Mouse (Mus musculus): ENCODE results near the gene Tdp1.

Gene Tdp1

GRCm38 (mm10) chr12:99898248-99898870 is 14.0 kb downstream of the Tdp1 start:
- DNase-seq (ENCODE audit: low spot score): no peak

- no peak for DNase-seq (ENCODE audit: low spot score)
These were observed 15.7 kb downstream of the Tdp1 start for GRCm38 (mm10) chr12:99899991-99900390.

- no peak for DNase-seq (ENCODE audit: low spot score)
These were observed 17.9 kb downstream of the Tdp1 start for GRCm38 (mm10) chr12:99901973-99902866.

DNA sequence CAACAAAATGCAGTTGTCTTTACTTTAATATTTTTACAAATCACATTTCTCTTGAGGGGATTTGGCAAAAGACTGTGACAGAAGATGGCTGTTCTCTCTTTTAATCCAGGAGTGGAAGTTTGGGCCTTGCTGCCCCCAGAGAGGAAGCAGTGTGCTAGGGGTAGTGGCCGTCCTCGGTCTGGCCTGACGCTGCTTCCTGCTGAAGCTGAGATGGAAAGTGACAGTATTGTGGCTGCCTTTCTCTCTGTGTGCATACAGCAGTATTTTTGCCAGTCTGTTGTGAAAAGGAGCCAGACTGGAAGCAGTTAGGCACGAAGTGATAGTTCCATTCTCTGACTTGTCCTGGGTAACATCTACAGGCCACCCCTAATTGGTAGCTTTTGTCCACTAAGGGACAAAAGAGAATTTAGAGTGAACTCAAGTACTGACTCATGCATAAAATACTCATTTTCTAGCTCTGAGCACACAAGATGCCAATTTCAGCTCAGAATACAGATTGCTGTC is 18.6 kb downstream of the Tdp1 start:
- DNase-seq (ENCODE audit: low spot score): no peak

DNA sequence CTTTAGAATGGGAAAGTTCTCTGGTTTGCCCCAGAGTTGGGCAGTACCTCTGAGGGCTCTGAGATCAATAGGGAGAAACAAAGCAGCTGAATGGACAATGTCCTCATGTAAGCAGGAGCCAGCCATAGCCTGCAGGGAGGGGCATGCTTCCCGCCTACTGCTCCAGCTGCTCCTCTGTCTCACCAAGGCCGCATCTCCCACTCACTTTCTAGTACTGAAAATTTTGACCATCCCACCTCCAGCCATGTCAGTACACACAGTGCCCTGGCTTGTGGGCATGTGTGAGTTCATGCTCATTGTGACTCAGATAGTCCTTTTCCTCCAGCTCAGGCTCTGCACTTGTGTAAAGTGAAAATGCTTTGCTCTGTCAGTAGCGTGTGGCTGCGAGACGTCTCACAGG is 20.2 kb downstream of the Tdp1 start:
- DNase-seq (ENCODE audit: low spot score): no peak

GRCm38 (mm10) chr12:99911466-99911865 is 27.1 kb downstream of the Tdp1 start:
- no peak for DNase-seq (ENCODE audit: low spot score)

DNA sequence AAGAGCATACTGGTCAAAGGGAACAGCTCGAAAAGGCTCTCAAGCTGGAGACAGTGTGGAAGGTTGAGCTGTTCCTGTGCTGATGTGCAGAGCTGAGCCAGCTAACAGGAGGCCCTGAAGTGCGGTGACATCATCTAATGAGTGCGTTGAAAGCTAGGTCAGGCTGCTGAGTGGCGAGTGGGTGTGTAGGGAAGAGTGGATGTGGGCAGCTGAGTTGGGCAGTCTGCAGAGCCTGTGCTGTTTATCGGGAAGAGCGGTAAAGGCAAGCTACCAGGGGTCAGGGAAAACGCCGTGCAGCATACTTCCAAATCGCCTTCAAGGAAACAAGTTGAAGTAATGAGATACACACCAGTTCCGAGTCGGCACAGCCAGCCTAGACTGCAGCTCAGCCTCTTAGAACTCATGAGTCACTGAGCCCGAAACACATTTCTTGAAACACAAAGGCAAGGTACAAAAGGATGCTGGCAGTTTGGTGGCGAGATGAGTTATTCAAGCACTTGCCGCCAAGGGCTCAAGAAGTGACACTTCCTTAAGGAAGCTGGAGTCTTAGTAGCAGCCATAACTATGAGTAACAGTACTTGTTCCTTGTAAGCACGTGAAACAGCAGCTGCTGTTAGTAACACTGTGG is 33.6 kb downstream of the Tdp1 start:
- no peak for DNase-seq (ENCODE audit: low spot score)

GRCm38 (mm10) chr12:99919636-99920035 is 35.3 kb downstream of the Tdp1 start:
- DNase-seq (ENCODE audit: low spot score): no peak

DNA sequence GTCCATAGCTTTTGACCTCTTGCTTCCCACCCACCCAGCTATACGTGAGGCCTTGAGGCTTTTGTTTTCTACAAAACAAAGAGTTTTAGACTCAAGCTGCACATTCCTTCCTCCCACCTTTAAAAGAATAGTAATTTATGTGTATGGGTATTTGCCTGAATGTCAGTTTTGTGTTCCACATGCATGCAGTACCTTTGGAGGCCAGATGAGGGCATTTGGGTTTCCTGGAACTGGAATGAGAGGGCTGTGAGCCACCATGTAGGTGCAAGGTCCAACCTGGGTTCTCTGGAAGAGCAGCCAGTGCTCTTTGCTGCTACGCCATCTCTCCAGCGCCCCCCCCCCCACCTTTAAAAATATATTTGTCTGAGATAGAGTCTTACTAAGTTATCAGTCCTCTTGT is 36.7 kb downstream of the Tdp1 start:
- DNase-seq (ENCODE audit: low spot score): no peak

GRCm38 (mm10) chr12:99923131-99923606 is 38.9 kb downstream of the Tdp1 start:
- no peak for DNase-seq (ENCODE audit: low spot score)

- DNase-seq (ENCODE audit: low spot score): no peak
These were observed 39.4 kb downstream of the Tdp1 start for GRCm38 (mm10) chr12:99923703-99924102.

DNA sequence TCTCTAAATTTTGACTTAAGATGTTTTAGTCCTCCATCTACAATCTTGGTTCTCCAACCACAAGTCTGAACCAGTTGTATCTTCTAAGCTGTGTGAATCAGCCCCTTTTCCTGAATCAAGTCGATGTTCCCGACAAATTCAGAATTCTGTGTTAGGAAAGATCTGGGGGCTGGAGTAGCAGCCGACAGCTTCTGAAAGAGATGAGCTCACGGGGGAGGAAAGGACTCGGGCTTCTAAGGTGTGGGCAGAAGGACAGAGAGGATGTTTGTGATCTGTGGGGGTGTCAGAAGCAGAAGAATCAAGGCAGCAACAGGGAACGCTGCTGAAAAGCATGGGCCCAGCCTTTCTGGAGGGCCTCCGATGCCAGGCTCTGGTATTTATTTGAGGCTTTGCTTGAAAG is 44.0 kb downstream of the Tdp1 start:
- DNase-seq (ENCODE audit: low spot score): no peak

DNA sequence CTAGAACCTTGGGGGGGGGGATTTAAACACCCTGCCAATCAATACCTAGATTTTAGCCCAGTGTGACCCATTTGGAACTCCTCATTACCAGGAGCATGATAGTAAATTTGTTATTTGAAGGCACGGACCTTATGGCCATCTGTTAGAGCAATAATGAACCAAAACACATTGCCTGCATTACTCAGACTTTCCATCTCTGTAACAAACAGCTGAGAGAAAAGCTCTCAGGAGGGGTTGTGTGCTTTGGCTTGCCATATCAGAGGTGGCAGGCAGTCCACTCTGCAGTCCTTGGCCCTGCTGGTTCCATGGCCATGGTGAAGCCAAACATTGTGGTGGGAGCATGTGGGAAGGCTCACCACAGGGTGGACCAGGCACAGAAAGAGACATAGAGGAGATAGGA is 44.8 kb downstream of the Tdp1 start:
- DNase-seq (ENCODE audit: low spot score): no peak

- DNase-seq (ENCODE audit: low spot score): no peak
These were observed 47.9 kb downstream of the Tdp1 start for GRCm38 (mm10) chr12:99932245-99932644.

- DNase-seq (ENCODE audit: low spot score): no peak
These were observed 49.3 kb downstream of the Tdp1 start for GRCm38 (mm10) chr12:99933630-99934029.

- DNase-seq (ENCODE audit: low spot score): no peak
These were observed 51.1 kb downstream of the Tdp1 start for GRCm38 (mm10) chr12:99935403-99935802.

GRCm38 (mm10) chr12:99938476-99938875 is 54.2 kb downstream of the Tdp1 start:
- DNase-seq (ENCODE audit: low spot score): no peak

- no peak for DNase-seq (ENCODE audit: low spot score)
These were observed 54.9 kb downstream of the Tdp1 start for GRCm38 (mm10) chr12:99939179-99939578.

DNA sequence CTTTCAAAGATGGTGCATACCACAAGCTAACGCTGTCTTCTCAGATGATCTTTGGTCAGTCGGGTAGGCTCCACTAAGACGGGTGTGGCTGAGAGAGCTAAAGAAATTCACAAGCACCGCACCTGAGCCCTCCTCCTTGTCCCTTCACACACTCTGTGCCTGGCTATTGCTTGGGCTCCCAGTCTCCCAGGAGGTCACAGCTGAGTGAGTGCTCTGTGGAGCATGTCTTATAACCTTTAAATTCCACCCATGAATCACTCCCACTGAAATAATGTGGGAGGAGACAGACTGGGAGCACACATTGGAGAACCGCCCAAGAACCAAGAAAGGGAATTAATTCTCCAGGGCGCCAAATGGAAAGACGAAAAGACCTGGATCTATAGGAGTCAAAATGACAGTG is 56.4 kb downstream of the Tdp1 start:
- no peak for DNase-seq (ENCODE audit: low spot score)

DNA sequence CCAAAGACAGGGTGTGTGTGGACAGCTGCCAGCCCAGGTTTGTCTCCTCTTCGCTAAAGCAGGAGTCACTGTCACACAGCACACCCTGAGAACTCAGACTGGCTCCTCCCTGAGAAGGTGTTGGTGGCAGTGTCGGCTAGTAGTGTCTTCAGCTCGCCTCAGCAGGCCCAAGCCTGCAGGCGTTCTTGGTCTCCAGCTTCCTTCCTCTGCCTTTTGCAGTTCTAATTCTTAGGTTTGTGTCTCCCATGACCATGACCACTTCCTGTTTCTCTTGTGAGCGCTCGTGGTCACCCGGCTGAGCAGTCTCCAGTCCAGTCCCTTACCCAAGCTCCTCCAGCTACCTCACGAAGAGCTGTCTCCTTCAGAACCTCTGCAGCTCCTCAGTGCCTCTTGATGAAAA is 58.1 kb downstream of the Tdp1 start:
- DNase-seq (ENCODE audit: low spot score): no peak

DNA sequence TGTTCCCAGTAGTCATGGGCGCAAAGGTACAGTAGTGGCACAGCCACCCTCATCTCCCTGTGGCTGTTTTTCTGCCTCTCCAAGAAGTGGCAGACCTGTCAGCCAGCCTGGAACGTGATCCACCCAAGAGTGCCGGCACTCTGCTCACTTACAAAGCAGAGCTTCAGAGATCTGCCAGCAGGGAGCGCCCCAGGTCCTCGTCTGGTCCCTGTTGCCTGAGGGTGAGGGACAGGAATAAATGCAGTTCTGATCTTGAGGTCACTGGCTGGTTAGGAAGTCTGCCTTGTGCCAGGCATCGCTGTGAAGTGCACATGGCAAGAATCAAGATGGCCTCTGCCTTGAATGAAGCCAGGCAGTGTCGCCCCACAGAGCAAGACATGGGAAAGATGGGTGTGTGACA is 68.6 kb downstream of the Tdp1 start:
- DNase-seq (ENCODE audit: low spot score): no peak

DNA sequence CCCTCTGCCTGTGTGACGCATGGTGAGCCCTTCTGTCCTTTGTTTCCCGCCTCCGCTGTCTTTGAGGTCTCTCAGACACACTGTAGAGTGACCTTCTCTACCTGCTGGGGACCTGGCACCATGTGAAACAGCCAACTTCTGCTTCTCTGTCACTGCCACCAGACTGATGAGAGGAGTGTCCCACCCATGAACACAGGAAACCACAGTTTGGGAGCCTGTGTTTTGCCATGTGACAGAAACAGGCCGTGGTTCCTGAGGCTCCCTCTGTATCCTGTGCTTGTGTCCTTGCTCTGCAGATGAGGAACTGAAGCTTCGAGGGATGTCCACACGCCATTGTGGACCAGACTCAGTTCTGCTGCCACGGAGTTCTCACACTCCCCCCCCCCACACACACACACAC is 72.1 kb downstream of the Tdp1 start:
- no peak for DNase-seq (ENCODE audit: low spot score)

Data from ovary, adult 18-20 months (tissue).